Comparison of ENCODE assay signal across 14 mouse cellular contexts in genomic region chr2:121610008-121610884, GRCm38 (mm10).
DNase-seq lines count a peak whose midpoint lies in the region; ATAC-seq and TF ChIP-seq lines count a peak whose summit lies in the region.
"Had no signal": no experiment of that assay in that cellular context is flagged by ENCODE, and none has a peak within 500 bp of the region (broad histone marks: within the 10 kb centered on the region; RNA-seq: fewer than 3 reads in every experiment).

No protein-coding gene starts in this region.

- no peak overlapping the region for H3K9ac ChIP-seq in kidney, embryonic 15.5 days
- 0 out of 2 replicates have a peak overlapping the region, but pooled peaks have one; percentile 14 for H3K9ac ChIP-seq in hindbrain, embryonic 14.5 days
- no peak overlapping the region for H3K9ac ChIP-seq in neural tube, embryonic 12.5 days

- no peaks in the 10 kb centered on the region for H3K36me3 ChIP-seq in kidney, embryonic 15.5 days
- no peaks in the 10 kb centered on the region for H3K36me3 ChIP-seq in kidney, adult 2 months (ENCODE audit: control insufficient read depth, insufficient read depth, low read length)
- H3K36me3 ChIP-seq in hindbrain, embryonic 14.5 days (replicated peaks; ENCODE audit: control insufficient read depth, insufficient read depth) = no peaks in the 10 kb centered on the region
- no peaks in the 10 kb centered on the region for H3K36me3 ChIP-seq in neural tube, embryonic 12.5 days

- no peak for DNase-seq in kidney, adult 2 months
- DNase-seq in embryo, embryonic 11 days = peak; percentile 54
- no peak for DNase-seq in hindbrain, embryonic 14.5 days (ENCODE audit: low spot score)
- no peak for DNase-seq in spleen, adult 18-20 months
- DNase-seq: cerebellum, adult 9-11 months; layer of hippocampus, postnatal 36 days; liver had no signal

- WGBS in kidney, embryonic 15.5 days = 17% methylated on average over 17 of the region's 17 CpGs
- WGBS in kidney, adult 2 months = 24% methylated on average over 17 of the region's 17 CpGs
- 26% methylated on average over 17 of the region's 17 CpGs for WGBS in hindbrain, embryonic 14.5 days
- WGBS in neural tube, embryonic 12.5 days = 40% methylated on average over 17 of the region's 17 CpGs

- peaks cover 12% of the 10 kb centered on the region for H3K4me1 ChIP-seq in kidney, embryonic 15.5 days
- H3K4me1 ChIP-seq in kidney, adult 2 months (ENCODE audit: control insufficient read depth, insufficient read depth, low read length) = no peaks in the 10 kb centered on the region
- H3K4me1 ChIP-seq in hindbrain, embryonic 14.5 days (replicated peaks; ENCODE audit: control insufficient read depth, insufficient read depth, low read length) = peaks cover 32% of the 10 kb centered on the region
- H3K4me1 ChIP-seq in neural tube, embryonic 12.5 days = peaks cover 15% of the 10 kb centered on the region

- no peak for TF ChIP-seq POLR2A in kidney, adult 2 months (IDR thresholded peaks at IDR 0.05; ENCODE audit: low read depth, low read length)

- H3K27ac ChIP-seq in kidney, embryonic 15.5 days = peak overlapping the region; percentile 28; the same call in 1 of the 2 replicates
- H3K27ac ChIP-seq in kidney, adult 2 months (ENCODE audit: insufficient read depth, low read depth, low read length) = no peak overlapping the region
- peak overlapping the region; percentile 5; the same call in 1 of the 2 replicates for H3K27ac ChIP-seq in hindbrain, embryonic 14.5 days
- H3K27ac ChIP-seq in neural tube, embryonic 12.5 days = no peak overlapping the region
- H3K27ac ChIP-seq: macrophage had no signal

- peak overlapping the region; percentile 34 for H3K4me2 ChIP-seq in kidney, embryonic 15.5 days
- H3K4me2 ChIP-seq in hindbrain, embryonic 14.5 days (replicated peaks) = peak overlapping the region; percentile 19
- peak overlapping the region; percentile 28 for H3K4me2 ChIP-seq in neural tube, embryonic 12.5 days (replicated peaks)
- H3K4me2 ChIP-seq: heart, embryonic 11.5 days had no signal

- no peak overlapping the region for H3K4me3 ChIP-seq in kidney, embryonic 15.5 days (replicated peaks)
- H3K4me3 ChIP-seq in kidney, adult 2 months (ENCODE audit: insufficient read depth, low read depth, low read length) = no peak overlapping the region
- no peak overlapping the region for H3K4me3 ChIP-seq in hindbrain, embryonic 14.5 days (replicated peaks; ENCODE audit: low read length)
- no peak overlapping the region for H3K4me3 ChIP-seq in neural tube, embryonic 12.5 days

- H3K9me3 ChIP-seq in kidney, embryonic 15.5 days (replicated peaks) = no peaks in the 10 kb centered on the region
- H3K9me3 ChIP-seq in hindbrain, embryonic 14.5 days (ENCODE audit: control insufficient read depth, low read length) = no peaks in the 10 kb centered on the region
- H3K9me3 ChIP-seq in neural tube, embryonic 12.5 days = no peaks in the 10 kb centered on the region

- no peak for TF ChIP-seq CTCF in kidney, adult 2 months (conservative IDR thresholded peaks at IDR 0.05; ENCODE audit: insufficient read depth, insufficient read length, low read depth, low read length)

- H3K27me3 ChIP-seq in kidney, embryonic 15.5 days = no peaks in the 10 kb centered on the region
- H3K27me3 ChIP-seq in kidney, adult 2 months (replicated peaks; ENCODE audit: control insufficient read depth, insufficient read depth, low read length) = no peaks in the 10 kb centered on the region
- no peaks in the 10 kb centered on the region for H3K27me3 ChIP-seq in hindbrain, embryonic 14.5 days (ENCODE audit: control insufficient read depth, insufficient read depth, low read length)
- H3K27me3 ChIP-seq in neural tube, embryonic 12.5 days (replicated peaks) = no peaks in the 10 kb centered on the region
- H3K27me3 ChIP-seq: CH12.LX had no signal

- peak; percentile 75 for ATAC-seq in kidney, embryonic 15.5 days (replicated peaks; ENCODE audit: low FRiP score)
- peak; percentile 22; the same call in 1 of the 2 replicates for ATAC-seq in hindbrain, embryonic 14.5 days (ENCODE audit: low FRiP score)
- peak; percentile 41; the same call in 1 of the 2 replicates for ATAC-seq in neural tube, embryonic 12.5 days (ENCODE audit: low FRiP score, low read depth)
- ATAC-seq in activated CD4-positive, CD25-positive, alpha-beta regulatory T cell, adult 4 months = no peak
- ATAC-seq: intestine, postnatal 0 days had no signal

Comparison
In these comparisons a context has a peak if more than half of its experiments do, and no peak if none do; other contexts are left out.
1. H3K27ac ChIP-seq: peak in kidney, embryonic 15.5 days (single experiment) and hindbrain, embryonic 14.5 days (single experiment); none in kidney, adult 2 months (single experiment) and neural tube, embryonic 12.5 days (single experiment).
2. Peak in every context shown above with its lines, with median percentiles within 50 percentile points of each other: H3K4me2 ChIP-seq.